Comparison of ENCODE assay signal across 1 mouse cellular context in the genomic region with DNA sequence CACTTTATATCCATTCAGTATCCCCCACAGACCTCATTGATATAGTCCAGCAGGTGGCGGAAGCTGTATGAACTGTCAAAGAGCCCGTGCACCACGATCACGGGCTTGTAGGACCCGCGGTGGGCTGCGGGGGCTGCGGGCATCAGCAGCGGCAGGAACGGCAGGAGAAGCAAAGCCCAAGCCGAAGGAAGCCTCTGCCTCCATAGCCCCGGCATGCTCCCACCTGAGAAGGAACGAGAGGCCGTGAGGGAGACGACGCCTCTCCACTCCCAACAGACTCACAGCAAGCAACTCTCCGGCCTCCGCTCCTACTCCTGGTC.
A peak's percentile ranks its signal among the peaks of the same experiment; 100 is the strongest.
TF ChIP-seq lines count a peak whose summit lies in the region.

No protein-coding gene starts in this region.

TF ChIP-seq in CH12.LX, 34 proteins besides CTCF, POLR2A, EP300 and RAD21:
- TF ChIP-seq ETS1 (conservative IDR thresholded peaks at IDR 0.05; ENCODE audit: low read depth, low read length) = no peak
- TF ChIP-seq GABPA (IDR thresholded peaks at IDR 0.05; ENCODE audit: insufficient replicate concordance, low read depth, low read length) = no peak
- TF ChIP-seq SMC3 (IDR thresholded peaks at IDR 0.05; ENCODE audit: low read depth, low read length) = peak; percentile 27
- no peak for TF ChIP-seq ZNF384 (IDR thresholded peaks at IDR 0.05; ENCODE audit: low read depth, low read length)
- TF ChIP-seq HCFC1 (IDR thresholded peaks at IDR 0.05; ENCODE audit: low read depth, low read length) = no peak
- TF ChIP-seq UBTF (IDR thresholded peaks at IDR 0.05; ENCODE audit: low read depth, low read length) = no peak
- TF ChIP-seq RCOR1 (conservative IDR thresholded peaks at IDR 0.05; ENCODE audit: low read depth, low read length) = no peak
